Mouse (Mus musculus) limb, embryonic 15.5 days (tissue): ENCODE data around the gene Faah. TPM values are rescaled to one million over a fixed set of nuclear protein-coding genes. Genes with fewer than 3 reads are reported as not detected.
A peak's percentile ranks its signal among the peaks of the same experiment; 100 is the strongest.

Experiments used
- ATAC-seq: fragments of 200-750 bp; cut with Nextera tagmentation; 2 replicates; pipeline ENCODE4 v1.8.0; 2017; ENCODE audit warnings: low read depth, moderate TSS enrichment; ENCODE audit not compliant: insufficient number of reproducible peaks, low FRiP score, low TSS enrichment
- H3K27ac ChIP-seq: fragments of 300-500 bp; sonication (generic); 2 replicates; pipeline ENCODE4 v1.5.1; 2015; ENCODE audit warnings: moderate library complexity, mild to moderate bottlenecking, inconsistent platforms
- H3K27me3 ChIP-seq: fragments of 300-500 bp; sonication (generic); 2 replicates; pipeline ENCODE4 v1.6.1; 2015; ENCODE audit warnings: inconsistent platforms
- H3K36me3 ChIP-seq: fragments of 300-500 bp; sonication (generic); 2 replicates; pipeline ENCODE4 v1.6.1; 2015; ENCODE audit warnings: inconsistent platforms
- H3K4me1 ChIP-seq: fragments of 300-500 bp; sonication (generic); 2 replicates; pipeline ENCODE4 v1.6.1; 2015; ENCODE audit warnings: inconsistent platforms
- H3K4me2 ChIP-seq: fragments of 300-500 bp; sonication (generic); 2 replicates; pipeline ENCODE4 v1.6.1; 2015; ENCODE audit warnings: mild to moderate bottlenecking, inconsistent platforms
- H3K4me3 ChIP-seq: fragments of 300-500 bp; sonication (generic); 2 replicates; pipeline ENCODE4 v1.5.1; 2015; ENCODE audit warnings: mild to moderate bottlenecking, inconsistent platforms
- H3K9ac ChIP-seq: fragments of 300-500 bp; sonication (generic); 2 replicates; pipeline ENCODE4 v1.6.1; 2015; ENCODE audit warnings: inconsistent platforms
- H3K9me3 ChIP-seq: fragments of 300-500 bp; sonication (generic); 2 replicates; pipeline ENCODE4 v1.6.1; 2016; ENCODE audit warnings: inconsistent platforms
- WGBS: fragments of 180-500 bp; shearing (Covaris S2); methylation state at CpG from one replicate; pipeline ENCODE4 v1.1.7; 2015; 5-methylcytosine and 5-hydroxymethylcytosine counted together
- polyA plus RNA-seq: library from polyadenylated mRNA; unstranded; fragments of >200 nt; fragmentation: Nextera tagmentation; extraction: Ambion mirVana; gene quantifications from 2 replicates; pipeline ENCODE4 v1.2.1, GENCODE M21; 2015

The Faah gene
- polyA plus RNA-seq, 1 experiment from 2014 or later: 3.6 TPM

GRCm38 (mm10) chr4:115963751-115964150 lies 54.0 kb downstream of the Faah start:
- Histone ChIP-seq H3K9ac (no peak overlapping the region), H3K4me2 (no peak overlapping the region), H3K9me3 (no peaks in the 10 kb centered on the region), H3K4me1 (peaks cover 13% of the 10 kb centered on the region), H3K27ac (no peak overlapping the region), H3K27me3 (peaks cover 89% of the 10 kb centered on the region), H3K36me3 (no peaks in the 10 kb centered on the region), H3K4me3 (no peak overlapping the region)
- ATAC-seq: no peak
- 11% methylated on average over 6 of the region's 6 CpGs for WGBS

- H3K9me3 ChIP-seq: no peaks in the 10 kb centered on the region
- peak overlapping the region; percentile 50 for H3K9ac ChIP-seq
- peak overlapping the region; percentile 57 for H3K4me3 ChIP-seq
- WGBS: under 1% methylated on average over 79 of the region's 79 CpGs
- no peak for ATAC-seq
- peaks cover 83% of the 10 kb centered on the region for H3K27me3 ChIP-seq
- peaks cover 13% of the 10 kb centered on the region for H3K4me1 ChIP-seq
- no peaks in the 10 kb centered on the region for H3K36me3 ChIP-seq
- H3K4me2 ChIP-seq: peak overlapping the region; percentile 91
- H3K27ac ChIP-seq: no peak overlapping the region
Measured at GRCm38 (mm10) chr4:115962671-115963412, 54.9 kb downstream of the Faah start.

- Histone ChIP-seq H3K4me1 (peaks cover 13% of the 10 kb centered on the region), H3K4me2 (no peak overlapping the region), H3K27ac (no peak overlapping the region), H3K4me3 (no peak overlapping the region), H3K27me3 (peaks cover 83% of the 10 kb centered on the region), H3K36me3 (no peaks in the 10 kb centered on the region), H3K9me3 (no peaks in the 10 kb centered on the region), H3K9ac (no peak overlapping the region)
- no peak for ATAC-seq
- 13% methylated on average over 7 of the region's 7 CpGs for WGBS
Measured at GRCm38 (mm10) chr4:115961991-115962390, 55.7 kb downstream of the Faah start.

DNA sequence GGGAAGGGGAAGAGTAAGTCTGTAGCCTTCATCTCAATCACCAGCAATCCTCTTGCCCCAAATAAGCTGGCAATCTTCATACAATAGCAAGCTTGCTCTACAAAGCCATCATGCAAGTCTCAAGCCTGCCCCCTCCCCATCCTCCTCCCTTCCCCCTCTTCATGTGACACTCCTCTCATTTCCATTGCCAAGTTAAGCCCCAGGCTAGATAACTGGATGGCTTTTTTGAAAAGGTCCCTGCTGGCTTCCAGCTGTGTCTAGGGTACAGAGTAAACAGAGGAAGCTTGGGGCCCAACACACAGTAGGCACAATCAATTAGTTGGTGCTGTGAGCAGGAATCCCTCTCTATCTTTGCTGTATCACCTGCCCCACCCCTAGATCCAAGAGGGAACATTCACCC lies 58.2 kb downstream of the Faah start:
- no peak overlapping the region for H3K4me2 ChIP-seq
- no peak overlapping the region for H3K9ac ChIP-seq
- peaks cover 16% of the 10 kb centered on the region for H3K4me1 ChIP-seq
- no peak overlapping the region for H3K27ac ChIP-seq
- no peak overlapping the region for H3K4me3 ChIP-seq
- H3K27me3 ChIP-seq: peaks cover 87% of the 10 kb centered on the region
- no peaks in the 10 kb centered on the region for H3K36me3 ChIP-seq
- H3K9me3 ChIP-seq: no peaks in the 10 kb centered on the region
- no peak for ATAC-seq

GRCm38 (mm10) chr4:115955494-115955775 lies 62.3 kb downstream of the Faah start:
- no peak overlapping the region for H3K9ac ChIP-seq
- no peak overlapping the region for H3K4me3 ChIP-seq
- ATAC-seq: no peak
- WGBS: 11% methylated on average over 3 of the region's 3 CpGs
- H3K4me1 ChIP-seq: peaks cover 3% of the 10 kb centered on the region; the same call in 1 of the 2 replicates
- no peak overlapping the region for H3K4me2 ChIP-seq
- peaks cover 88% of the 10 kb centered on the region for H3K27me3 ChIP-seq
- H3K27ac ChIP-seq: no peak overlapping the region
- no peaks in the 10 kb centered on the region for H3K9me3 ChIP-seq
- H3K36me3 ChIP-seq: no peaks in the 10 kb centered on the region

DNA sequence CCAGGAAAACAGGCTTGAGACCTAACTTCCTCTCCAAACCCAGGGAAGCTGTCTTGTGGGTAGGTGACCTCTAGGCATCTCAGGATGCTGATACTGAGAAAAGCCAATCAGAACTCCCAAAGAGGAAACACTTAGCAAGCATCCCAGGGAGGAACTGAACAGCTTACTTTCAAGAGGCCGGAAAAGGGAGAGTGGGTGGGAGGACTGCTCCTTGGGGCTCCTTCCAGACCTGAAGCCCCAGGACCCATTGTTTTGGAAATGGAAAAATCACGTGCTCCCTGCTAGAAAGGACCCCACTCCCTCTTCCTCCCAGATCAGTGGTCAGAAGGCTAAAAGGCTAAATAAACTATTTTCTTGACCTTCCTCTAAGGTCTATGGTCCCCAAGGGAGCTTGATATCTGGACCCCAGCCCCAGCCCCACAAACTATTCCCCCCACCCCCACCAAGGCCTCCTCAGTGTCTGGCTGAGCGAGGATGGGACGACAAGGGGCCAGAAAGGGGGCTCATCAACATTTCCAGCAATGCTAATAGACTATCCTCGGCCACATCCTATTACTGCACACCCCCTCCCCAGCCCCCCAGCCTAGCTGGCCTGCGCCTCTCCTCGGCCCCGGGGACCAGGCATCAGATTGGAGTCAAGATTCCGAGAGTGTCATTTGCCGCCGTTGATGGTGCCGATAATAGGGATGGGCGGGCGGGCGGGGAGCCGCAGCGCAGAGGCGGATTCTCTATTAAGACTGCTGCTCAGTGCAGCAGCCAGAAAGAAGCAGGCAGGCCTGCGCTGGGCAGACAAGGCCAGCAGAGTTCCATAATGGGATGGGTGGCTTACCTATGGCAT lies 62.9 kb downstream of the Faah start:
- no peaks in the 10 kb centered on the region for H3K36me3 ChIP-seq
- no peaks in the 10 kb centered on the region for H3K9me3 ChIP-seq
- peaks cover 88% of the 10 kb centered on the region for H3K27me3 ChIP-seq
- H3K4me2 ChIP-seq: no peak overlapping the region
- WGBS: 5% methylated on average over 19 of the region's 19 CpGs
- peaks cover 3% of the 10 kb centered on the region; the same call in 1 of the 2 replicates for H3K4me1 ChIP-seq
- ATAC-seq: no peak
- no peak overlapping the region for H3K27ac ChIP-seq
- no peak overlapping the region for H3K4me3 ChIP-seq
- no peak overlapping the region for H3K9ac ChIP-seq

DNA sequence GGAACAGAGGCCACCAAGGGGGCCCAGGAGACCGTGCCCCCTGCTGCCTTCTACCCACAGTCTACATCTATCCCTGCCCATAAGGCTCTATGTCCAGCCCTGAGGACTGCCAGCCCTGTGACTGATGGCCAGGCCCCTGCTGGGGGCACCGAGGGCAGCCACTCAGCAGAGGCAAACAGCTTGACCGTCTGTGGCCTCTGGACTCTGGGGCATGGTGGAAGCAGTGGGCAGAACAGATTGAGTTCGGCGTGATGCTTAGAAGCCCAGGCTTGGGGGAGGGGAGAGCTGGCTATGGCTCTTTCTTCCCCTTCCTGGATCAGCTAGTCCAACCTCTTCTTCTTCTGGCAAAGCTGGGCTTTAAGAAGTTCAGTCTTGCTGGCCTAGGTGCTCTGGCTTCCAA lies 64.2 kb downstream of the Faah start:
- Histone ChIP-seq H3K27me3 (peaks cover 89% of the 10 kb centered on the region), H3K9ac (no peak overlapping the region), H3K36me3 (no peaks in the 10 kb centered on the region), H3K4me2 (no peak overlapping the region), H3K4me1 (peaks cover 3% of the 10 kb centered on the region; the same call in 1 of the 2 replicates), H3K4me3 (no peak overlapping the region), H3K27ac (no peak overlapping the region), H3K9me3 (no peaks in the 10 kb centered on the region)
- ATAC-seq: no peak
- WGBS: 52% methylated on average over 5 of the region's 5 CpGs

DNA sequence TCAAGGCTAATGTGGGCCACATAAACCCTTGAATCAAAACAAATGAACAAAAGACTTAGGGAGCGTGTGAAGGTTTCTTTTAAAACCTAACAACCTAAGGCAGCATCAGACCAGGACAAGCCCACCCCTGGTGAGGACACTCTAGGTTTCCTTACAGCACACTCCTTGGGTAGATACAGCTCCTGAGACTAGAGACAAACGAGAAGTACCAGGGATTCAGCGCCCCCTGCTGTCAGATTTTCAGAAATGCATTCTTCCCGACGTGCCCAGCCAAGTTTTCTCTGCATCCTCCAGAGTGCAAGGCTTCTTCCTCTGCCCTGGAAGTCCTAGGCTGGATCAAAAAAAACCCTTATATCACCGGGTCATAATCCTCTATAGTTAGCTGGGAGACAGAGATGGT lies 65.0 kb downstream of the Faah start:
- ATAC-seq: no peak
- Histone ChIP-seq H3K27me3 (peaks cover 91% of the 10 kb centered on the region), H3K9ac (no peak overlapping the region), H3K4me3 (no peak overlapping the region), H3K4me2 (no peak overlapping the region), H3K9me3 (no peaks in the 10 kb centered on the region), H3K27ac (no peak overlapping the region), H3K4me1 (peaks cover 3% of the 10 kb centered on the region; the same call in 1 of the 2 replicates), H3K36me3 (no peaks in the 10 kb centered on the region)
- 13% methylated on average over 6 of the region's 6 CpGs for WGBS

- ATAC-seq: no peak
Measured at GRCm38 (mm10) chr4:115943669-115944314, 73.9 kb downstream of the Faah start.

GRCm38 (mm10) chr4:115941242-115941820 lies 76.4 kb downstream of the Faah start:
- no peak for ATAC-seq
- 4% methylated on average over 9 of the region's 9 CpGs for WGBS
- Histone ChIP-seq H3K36me3 (no peaks in the 10 kb centered on the region), H3K4me2 (no peak overlapping the region), H3K4me1 (peaks cover 29% of the 10 kb centered on the region), H3K4me3 (no peak overlapping the region), H3K9ac (no peak overlapping the region), H3K27ac (no peak overlapping the region), H3K27me3 (peaks cover 99% of the 10 kb centered on the region), H3K9me3 (no peaks in the 10 kb centered on the region)

More at GRCm38 (mm10) chr4:115943669-115944314, 73.9 kb downstream of the Faah start:
- Histone ChIP-seq H3K27ac (no peak overlapping the region), H3K9ac (no peak overlapping the region), H3K4me2 (0 out of 2 replicates have a peak overlapping the region, but pooled peaks have one; percentile 12), H3K9me3 (no peaks in the 10 kb centered on the region), H3K36me3 (no peaks in the 10 kb centered on the region), H3K27me3 (peaks cover 95% of the 10 kb centered on the region), H3K4me1 (peaks cover 20% of the 10 kb centered on the region), H3K4me3 (no peak overlapping the region)
- under 1% methylated on average over 41 of the region's 41 CpGs for WGBS

DNA sequence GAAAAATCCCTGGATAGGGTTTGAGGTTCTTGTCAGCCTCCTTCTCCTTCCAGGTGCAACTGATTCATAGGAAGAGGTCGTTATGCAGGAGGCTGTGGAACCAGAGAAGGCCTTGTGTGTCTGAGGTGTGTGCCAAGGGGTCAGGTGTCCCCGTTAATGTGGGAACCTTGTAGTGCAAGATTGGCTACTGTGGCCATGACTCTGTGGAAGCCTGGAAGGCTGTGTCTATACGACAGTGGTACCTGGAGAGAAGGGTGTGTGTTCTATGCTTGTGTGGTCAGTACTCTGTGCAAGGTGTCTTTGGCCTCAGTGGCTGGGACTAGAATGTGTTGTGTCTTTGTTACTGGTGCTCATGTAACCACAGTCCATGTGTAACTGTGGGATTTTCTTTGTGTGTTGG lies 77.0 kb downstream of the Faah start:
- H3K9me3 ChIP-seq: no peaks in the 10 kb centered on the region
- peaks cover 99% of the 10 kb centered on the region for H3K27me3 ChIP-seq
- no peak overlapping the region for H3K27ac ChIP-seq
- H3K4me3 ChIP-seq: no peak overlapping the region
- no peak overlapping the region for H3K4me2 ChIP-seq
- no peak overlapping the region for H3K9ac ChIP-seq
- H3K36me3 ChIP-seq: no peaks in the 10 kb centered on the region
- ATAC-seq: no peak
- 3% methylated on average over 3 of the region's 3 CpGs for WGBS
- H3K4me1 ChIP-seq: peaks cover 35% of the 10 kb centered on the region
